Mouse (Mus musculus) spleen, postnatal 14 days (tissue): ENCODE measurements around the gene Pcca.
"Not testable (repeated sequence)": the region's sequence is repeated elsewhere in the genome, so short reads cannot be mapped to it uniquely, and the experiment has no call there.

Experiments
- DNase-seq, 2 experiments: peaks; one replicate each; pipeline ENCODE4 v3.0.0; 2021 to 2022; ENCODE audit warnings: low spot score in 2 of 2

Gene Pcca

GRCm38 (mm10) chr14:122560893-122561452 lies 26.8 kb downstream of the Pcca start:
- DNase-seq, result not testable (repeated sequence)

DNA sequence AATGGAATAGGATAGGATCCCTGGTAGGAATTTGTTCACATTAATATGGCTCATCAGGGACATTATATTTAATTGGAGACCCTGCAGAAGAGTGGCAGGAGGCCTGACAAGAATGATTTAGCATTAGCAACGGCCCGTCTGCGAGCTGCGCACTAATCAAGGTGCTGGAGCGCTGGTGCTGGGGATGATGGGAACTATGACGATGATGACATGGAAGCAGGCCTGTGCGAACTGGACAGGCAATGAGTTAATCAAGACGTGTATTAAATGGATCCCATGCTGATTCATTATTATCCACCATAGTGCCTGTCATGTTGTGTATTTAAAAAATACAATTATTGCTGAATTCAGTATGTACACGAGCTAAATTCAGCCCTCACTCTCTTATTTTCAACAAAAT lies 36.7 kb downstream of the Pcca start:
- DNase-seq, result no peak

DNA sequence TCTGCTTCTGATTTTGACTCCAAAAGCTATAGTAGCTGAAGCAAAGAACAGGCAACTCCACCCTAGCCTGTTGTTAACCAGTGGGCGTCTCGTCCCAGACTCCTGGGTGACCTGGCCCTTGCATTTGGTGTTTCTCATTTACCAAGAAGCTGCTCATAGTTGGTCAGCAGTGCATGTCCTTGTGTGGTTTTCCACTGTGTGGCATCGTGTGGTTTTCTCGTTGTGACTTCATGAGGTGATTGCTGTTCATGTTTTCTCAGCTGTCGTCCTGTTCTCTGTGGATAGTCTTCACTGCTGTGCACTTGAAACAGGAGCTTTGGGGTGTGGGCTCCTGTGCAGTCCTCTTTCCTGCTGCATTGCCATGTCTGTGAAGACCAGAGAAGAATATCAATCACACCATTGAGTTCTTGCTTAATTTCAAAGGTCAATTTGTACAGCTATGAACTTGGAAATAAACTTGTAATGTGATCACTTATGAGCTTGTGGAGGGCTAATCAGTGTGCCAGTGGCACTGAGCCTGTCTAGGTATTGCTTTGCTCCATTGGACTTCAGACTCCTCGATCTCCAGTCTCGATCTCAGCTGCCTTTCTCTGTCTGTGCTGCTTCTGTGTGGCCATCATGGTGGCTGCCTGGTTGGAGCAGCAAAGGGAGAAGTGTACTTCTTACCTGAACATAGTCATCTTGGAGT lies 40.1 kb downstream of the Pcca start:
- no peak for DNase-seq

DNA sequence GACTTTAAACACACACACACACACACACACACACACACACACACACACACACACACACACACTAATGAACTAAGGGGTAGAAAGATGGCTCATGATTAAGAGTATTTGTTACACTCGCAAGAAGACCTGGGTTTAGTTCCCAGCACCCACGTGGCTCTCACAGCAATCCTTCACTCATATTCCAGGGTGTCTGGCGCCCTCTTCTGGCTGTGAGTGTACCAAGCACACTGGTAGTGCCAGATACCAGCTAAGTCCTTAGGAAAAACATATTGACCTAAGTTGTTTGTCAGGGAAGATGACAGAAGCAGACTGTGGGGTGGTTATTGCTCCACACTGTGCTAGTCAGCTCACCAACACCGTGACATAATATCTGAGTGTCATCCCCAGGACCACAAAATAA lies 43.7 kb downstream of the Pcca start:
- DNase-seq, result no peak

DNA sequence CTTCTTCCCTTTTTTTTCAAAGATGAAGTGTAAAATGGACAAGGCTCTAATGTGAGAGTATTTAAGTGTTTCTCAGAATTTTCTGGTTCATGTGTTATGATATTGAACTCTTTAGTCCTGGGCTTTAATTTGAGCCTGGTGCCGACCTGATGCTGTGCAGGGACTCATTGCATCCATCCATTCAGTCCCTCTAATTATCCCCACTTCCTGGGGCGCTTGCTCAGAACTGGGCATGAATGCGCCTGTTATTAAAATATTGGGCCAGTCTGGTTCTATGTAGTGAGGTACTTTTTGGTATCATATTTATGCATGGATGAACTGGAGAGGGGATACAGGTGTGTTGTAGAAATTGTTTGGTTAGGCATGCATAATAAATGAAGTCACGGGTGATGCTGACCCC lies 47.9 kb downstream of the Pcca start:
- DNase-seq, result no peak

GRCm38 (mm10) chr14:122582491-122583077 lies 48.5 kb downstream of the Pcca start:
- DNase-seq, result no peak

DNA sequence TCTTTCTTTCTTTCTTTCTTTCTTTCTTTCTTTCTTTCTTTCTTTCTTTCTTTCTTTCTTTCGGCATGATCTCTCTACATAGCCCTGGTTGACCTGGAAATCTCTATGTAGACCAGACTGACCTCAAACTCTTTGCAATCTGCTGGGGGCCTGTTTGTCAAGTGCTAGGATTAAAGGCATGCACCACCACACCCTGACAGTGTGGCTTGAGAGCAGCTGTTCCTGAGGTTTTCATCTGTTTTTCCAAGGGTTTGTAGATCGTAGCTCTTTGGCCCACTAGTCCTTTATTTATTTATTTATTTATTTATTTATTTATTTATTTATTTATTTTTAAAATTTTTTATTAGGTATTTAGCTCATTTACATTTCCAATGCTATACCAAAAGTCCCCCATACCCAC lies 50.0 kb downstream of the Pcca start:
- not testable (repeated sequence) for DNase-seq

GRCm38 (mm10) chr14:122586942-122587341 lies 52.8 kb downstream of the Pcca start:
- DNase-seq, result no peak

DNA sequence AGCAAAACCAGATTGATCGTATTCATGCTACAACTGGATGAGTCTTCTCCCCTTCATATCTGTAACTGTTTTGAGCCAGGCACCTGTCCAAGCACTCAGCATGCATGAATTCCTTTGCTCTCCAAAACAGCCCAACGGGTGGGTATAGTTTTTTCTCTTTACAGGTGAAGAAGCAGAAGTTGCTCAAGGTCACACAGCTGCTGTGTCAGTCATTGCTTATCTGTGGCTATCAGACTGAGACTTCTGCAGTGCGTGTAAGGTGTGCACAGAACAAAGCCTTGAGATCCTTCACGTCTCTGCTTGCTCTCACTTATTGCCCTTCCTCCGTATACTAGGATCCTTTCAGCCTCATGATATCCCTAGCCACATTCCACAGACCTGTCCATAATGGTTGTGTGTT lies 63.4 kb downstream of the Pcca start:
- DNase-seq, result no peak

DNA sequence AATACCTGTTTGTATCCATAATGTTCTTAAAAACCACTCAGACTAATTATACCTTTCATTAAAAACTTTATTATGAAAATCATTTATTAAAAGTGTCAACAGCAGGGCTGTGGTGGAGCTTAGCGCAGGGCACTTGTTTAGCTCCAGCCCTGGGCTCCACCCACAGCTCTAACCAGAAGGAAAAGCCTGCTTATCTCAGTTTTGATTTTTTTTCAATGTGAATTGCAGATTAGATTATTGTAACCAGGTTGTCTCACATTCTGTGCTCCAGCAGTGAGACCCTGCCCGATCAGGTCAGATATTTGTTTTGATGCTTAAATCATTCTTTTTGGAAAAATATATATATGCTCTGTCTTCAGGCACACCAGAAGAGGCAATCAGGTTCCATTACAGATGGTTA lies 64.7 kb downstream of the Pcca start:
- DNase-seq, result no peak

DNA sequence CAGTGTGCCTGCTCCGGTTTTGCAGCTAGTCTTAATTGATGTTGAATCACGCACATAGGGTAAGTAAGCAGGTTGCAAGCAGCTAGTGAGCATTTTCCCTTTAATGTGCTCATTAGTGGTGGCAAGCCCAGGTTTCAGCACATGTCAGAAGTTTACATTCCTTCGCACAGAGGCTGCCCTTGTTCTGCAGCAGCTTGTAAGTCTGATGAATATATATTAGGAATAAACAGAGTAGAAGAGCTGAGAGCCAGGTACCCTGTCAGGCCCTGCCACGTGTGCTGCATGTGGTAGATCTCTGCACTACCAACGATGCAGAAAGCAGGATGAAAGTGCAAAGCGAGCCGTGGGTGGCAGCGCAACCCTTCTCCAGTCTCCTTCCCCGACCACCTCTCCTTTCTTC lies 65.7 kb downstream of the Pcca start:
- no peak for DNase-seq

DNA sequence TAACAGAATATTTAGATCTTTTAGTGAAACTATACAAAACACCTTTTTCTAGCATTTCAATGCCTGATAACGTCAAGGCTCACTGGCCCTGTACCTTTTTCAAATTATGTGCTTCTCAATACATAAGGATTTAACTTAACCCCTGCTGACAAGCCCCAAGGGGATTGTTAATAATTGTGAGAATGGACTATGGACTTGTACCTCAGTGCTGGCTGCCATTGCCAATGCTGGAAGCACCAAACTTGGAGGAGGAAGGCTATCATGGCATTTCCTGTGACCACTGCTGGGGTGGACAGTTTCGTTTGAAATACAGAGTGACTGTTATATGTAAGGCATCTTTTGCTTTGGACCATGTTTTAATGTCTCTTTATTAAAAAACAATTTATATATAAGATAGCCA lies 68.6 kb downstream of the Pcca start:
- DNase-seq, result no peak

DNA sequence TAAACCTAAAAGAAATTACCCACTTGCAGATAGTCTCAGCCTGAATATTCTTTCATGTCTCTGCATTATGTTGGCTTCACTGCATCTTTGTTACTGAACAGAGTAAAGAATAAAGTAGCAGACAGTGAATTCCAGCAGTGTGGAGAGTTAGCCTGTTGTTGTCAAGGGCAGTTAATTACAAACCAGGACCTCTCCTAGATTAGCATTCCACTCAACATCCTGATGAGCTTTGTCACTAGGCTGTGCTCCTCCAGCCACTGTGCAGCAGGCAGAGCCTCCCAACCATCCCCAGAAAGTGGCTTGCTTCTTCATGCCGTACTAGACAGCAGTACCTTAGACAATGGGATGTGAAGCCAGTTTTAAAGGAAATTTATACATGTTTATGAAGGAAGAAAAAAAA lies 72.4 kb downstream of the Pcca start:
- DNase-seq, result no peak

- DNase-seq, result no peak
These were observed 73.3 kb downstream of the Pcca start for GRCm38 (mm10) chr14:122607456-122607855.

- DNase-seq, result no peak
These were observed 74.2 kb downstream of the Pcca start for GRCm38 (mm10) chr14:122608323-122608722.

DNA sequence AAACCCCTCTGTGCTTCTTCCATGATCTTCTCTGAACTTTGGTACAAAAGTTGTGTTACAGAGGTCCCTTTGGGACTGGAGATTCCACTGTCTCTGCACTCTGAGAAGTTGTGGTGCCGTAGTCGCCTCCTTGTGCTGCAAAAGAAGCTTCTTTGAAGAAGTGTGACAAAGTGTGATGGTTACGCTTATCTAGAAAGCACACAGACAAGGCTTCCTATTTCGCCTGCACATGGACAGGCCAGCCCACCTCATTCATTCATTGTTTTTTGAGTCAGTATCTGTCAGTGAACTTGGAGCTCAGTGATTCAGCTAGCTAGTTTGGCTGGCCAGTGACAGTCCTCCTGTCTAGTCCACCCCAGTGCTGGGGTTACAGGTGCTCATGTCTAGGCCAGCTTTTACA lies 76.9 kb downstream of the Pcca start:
- no peak for DNase-seq

GRCm38 (mm10) chr14:122612317-122612716 lies 78.2 kb downstream of the Pcca start:
- DNase-seq, result no peak

GRCm38 (mm10) chr14:122617656-122618055 lies 83.5 kb downstream of the Pcca start:
- DNase-seq, result no peak

DNA sequence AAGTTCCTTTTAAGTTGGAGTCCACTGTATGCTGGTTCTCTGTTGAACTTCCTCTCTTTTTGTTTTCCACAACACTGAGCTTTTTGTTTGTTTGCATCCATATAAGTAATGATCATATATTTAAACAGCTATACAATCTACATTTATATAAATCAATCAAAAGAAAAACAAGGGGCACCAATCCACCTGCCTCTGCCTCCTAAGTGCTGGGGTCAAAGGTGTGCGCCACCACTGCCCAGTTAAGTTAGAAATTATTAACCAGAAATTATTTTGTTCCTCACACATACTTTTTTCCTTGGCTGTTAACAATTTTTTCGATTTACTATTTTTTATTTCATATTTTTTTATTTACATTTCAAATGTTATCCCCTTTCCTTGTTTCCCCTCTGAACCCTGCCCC lies 99.3 kb downstream of the Pcca start:
- no peak for DNase-seq

- no peak for DNase-seq
These were observed 102.5 kb downstream of the Pcca start for GRCm38 (mm10) chr14:122636601-122637000.

GRCm38 (mm10) chr14:122637798-122638555 lies 103.9 kb downstream of the Pcca start:
- no peak for DNase-seq

DNA sequence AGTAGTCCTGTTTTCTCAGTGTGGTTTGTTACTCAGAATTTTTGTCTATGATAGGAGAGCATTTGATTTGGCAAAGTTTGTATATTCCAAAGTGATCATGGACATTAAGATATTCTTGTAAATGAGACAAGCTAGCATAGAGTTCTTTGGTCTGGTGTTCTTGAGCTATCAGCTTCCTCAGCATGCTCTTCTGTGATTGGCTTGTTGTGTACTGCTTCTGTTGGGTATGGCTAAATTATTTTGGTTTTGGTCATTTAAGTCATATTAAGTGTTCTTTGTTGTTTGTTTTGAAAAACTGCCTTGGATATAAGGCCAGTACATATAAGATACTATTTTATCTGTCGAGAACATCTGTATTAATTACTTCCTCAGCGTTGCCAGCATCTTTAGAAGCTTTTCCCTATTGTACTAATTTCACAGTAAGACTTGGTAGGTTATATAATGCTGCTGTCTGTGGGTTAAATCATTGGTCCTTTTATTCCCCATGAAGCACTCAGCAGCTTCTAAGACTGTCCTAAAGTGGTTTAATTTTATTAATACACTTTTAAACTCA lies 105.1 kb downstream of the Pcca start:
- no peak for DNase-seq

- no peak for DNase-seq
These were observed 108.3 kb downstream of the Pcca start for GRCm38 (mm10) chr14:122642432-122642831.
